9 mouse cellular contexts compared by ENCODE assay signal in the genomic region with DNA sequence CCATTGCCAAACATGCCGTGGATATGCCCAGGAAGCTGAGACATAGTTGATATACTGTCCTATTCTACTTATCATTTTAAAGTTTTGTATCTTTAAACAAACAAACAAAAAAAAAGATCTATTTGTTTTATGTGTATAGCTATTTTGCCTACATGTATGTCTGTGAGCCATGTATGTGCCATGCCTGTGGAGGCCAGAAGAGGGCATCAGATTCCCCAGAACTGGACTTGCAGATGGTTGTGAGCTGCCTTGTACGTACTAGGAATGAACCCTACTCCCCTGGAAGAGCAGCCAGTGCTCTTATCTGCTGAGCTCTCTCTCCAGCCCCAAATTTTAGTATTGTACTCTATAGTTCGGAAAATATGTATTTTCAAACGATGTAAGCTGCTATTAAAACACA. TPM values are rescaled to one million over a fixed set of nuclear protein-coding genes. Genes with fewer than 3 reads are reported as not detected.
A peak's percentile ranks its signal among the peaks of the same experiment; 100 is the strongest.
DNase-seq lines count a peak whose midpoint lies in the region; ATAC-seq and TF ChIP-seq lines count a peak whose summit lies in the region.
"Had no signal": no experiment of that assay in that cellular context is flagged by ENCODE, and none has a peak within 500 bp of the region (broad histone marks: within the 10 kb centered on the region; RNA-seq: fewer than 3 reads in every experiment).

No protein-coding gene starts in this region.

- no peak overlapping the region for H3K27ac ChIP-seq in heart, adult 2 months

- no peak for TF ChIP-seq POLR2A in heart, adult 2 months (IDR thresholded peaks at IDR 0.05; ENCODE audit: insufficient read depth, low read depth, low read length)

- DNase-seq in heart, adult 2 months: peak in 1 of 2 experiments; percentile 43
- DNase-seq in heart, postnatal 25 days (ENCODE audit: low spot score): no peak
- peak; percentile 15 for DNase-seq in urinary bladder, postnatal 14 days (ENCODE audit: low spot score)
- DNase-seq in urinary bladder, postnatal 4 days (ENCODE audit: low spot score in 2 of 2): no peak
- DNase-seq in embryo, embryonic 9.5 days (ENCODE audit: extremely low spot score): peak; percentile 19
- DNase-seq in lung, postnatal 36 days: peak; percentile 73

- H3K9ac ChIP-seq in heart, adult 2 months (ENCODE audit: low read depth, low read length): no peak overlapping the region

- no peak for TF ChIP-seq EP300 in heart, adult 2 months (IDR thresholded peaks at IDR 0.05; ENCODE audit: insufficient read depth, low read depth, low read length)

- intact Hi-C loops in heart, adult 2 months (cut with DNase I): loop anchor here (1.0 kb wide), 1 partner anchor 23 kb away; no protein-coding TSS in a partner anchor
- intact Hi-C loops in heart, postnatal 25 days (cut with DNase I): no loop called here

- 35% methylated on average over 4 of the region's 4 CpGs for WGBS in heart, adult 2 months

- peak; percentile 80 for TF ChIP-seq CTCF in heart, adult 2 months (IDR thresholded peaks at IDR 0.05)

- ATAC-seq in inflammation-experienced regulatory T-cells, adult 6 months: no peak
- ATAC-seq in activated CD4-positive, CD25-positive, alpha-beta regulatory T cell, adult 4 months: no peak

- H3K4me1 ChIP-seq in heart, adult 2 months (ENCODE audit: control insufficient read depth, insufficient read depth, low read length): peaks cover 5% of the 10 kb centered on the region

- no peaks in the 10 kb centered on the region for H3K36me3 ChIP-seq in heart, adult 2 months (ENCODE audit: control insufficient read depth, insufficient read depth, low read length)

- no peaks in the 10 kb centered on the region for H3K79me2 ChIP-seq in heart, adult 2 months (replicated peaks; ENCODE audit: control insufficient read depth, insufficient read depth, low read length)

- no peak overlapping the region for H3K4me3 ChIP-seq in heart, adult 2 months

- no peaks in the 10 kb centered on the region for H3K27me3 ChIP-seq in heart, adult 2 months (ENCODE audit: control insufficient read depth, insufficient read depth, low read length)

RNA-seq across cellular contexts. Expression of gene BC051142, which starts 10.1 kb away (rescaled TPM):
- total RNA-seq in heart, adult 2 months (2021): not detected
- polyA plus RNA-seq in heart, adult 2 months (2012; rRNA removed): 0.94 and 1.1 TPM in 2 replicates
- under 1 TPM in 1 of 2 experiments, not detected in 1; 0.34 TPM for total RNA-seq in heart, postnatal 25 days (2021)
- polyA plus RNA-seq in inflammation-experienced regulatory T-cells, adult 6 months (2017; shearing (Covaris generic)): 1 to 10 TPM in 1 of 3 experiments, under 1 TPM in 1, not detected in 1; 0.81 to 2.5 TPM
- 1 to 10 TPM in 1 of 2 experiments, not detected in 1; 2.3 TPM for polyA plus RNA-seq in activated CD4-positive, CD25-positive, alpha-beta regulatory T cell, adult 4 months (2017; shearing (Covaris generic))

RNA-seq across cellular contexts. Expression of gene Btnl1, which starts 11.6 kb away (rescaled TPM):
- not detected for total RNA-seq in heart, adult 2 months (2021)
- not detected in 2 replicates for polyA plus RNA-seq in heart, adult 2 months (2012; rRNA removed)
- total RNA-seq in heart, postnatal 25 days (2021): not detected
- polyA plus RNA-seq in inflammation-experienced regulatory T-cells, adult 6 months (2017; shearing (Covaris generic)): not detected
- not detected for polyA plus RNA-seq in activated CD4-positive, CD25-positive, alpha-beta regulatory T cell, adult 4 months (2017; shearing (Covaris generic))
- polyA plus RNA-seq: neural tube, embryonic 11.5 days had no signal

RNA-seq across cellular contexts. Expression of gene Btnl2, which starts 33.9 kb away (rescaled TPM):
- under 1 TPM; 0.41 to 0.44 TPM for total RNA-seq in heart, adult 2 months (2021)
- 0.26 and 0.31 TPM in 2 replicates for polyA plus RNA-seq in heart, adult 2 months (2012; rRNA removed)
- total RNA-seq in heart, postnatal 25 days (2021): under 1 TPM; 0.34 to 0.48 TPM
- polyA plus RNA-seq in inflammation-experienced regulatory T-cells, adult 6 months (2017; shearing (Covaris generic)): not detected
- under 1 TPM; 0.17 to 0.42 TPM for polyA plus RNA-seq in activated CD4-positive, CD25-positive, alpha-beta regulatory T cell, adult 4 months (2017; shearing (Covaris generic))
- polyA plus RNA-seq: neural tube, embryonic 11.5 days had no signal

Comparison
In these comparisons a context has a peak if more than half of its experiments do, and no peak if none do; other contexts are left out.
1. DNase-seq: peak in urinary bladder, postnatal 14 days (single experiment), embryo, embryonic 9.5 days (single experiment) and lung, postnatal 36 days (single experiment); none in heart, postnatal 25 days (single experiment) and urinary bladder, postnatal 4 days (0 of 2).